In the genomic region with DNA sequence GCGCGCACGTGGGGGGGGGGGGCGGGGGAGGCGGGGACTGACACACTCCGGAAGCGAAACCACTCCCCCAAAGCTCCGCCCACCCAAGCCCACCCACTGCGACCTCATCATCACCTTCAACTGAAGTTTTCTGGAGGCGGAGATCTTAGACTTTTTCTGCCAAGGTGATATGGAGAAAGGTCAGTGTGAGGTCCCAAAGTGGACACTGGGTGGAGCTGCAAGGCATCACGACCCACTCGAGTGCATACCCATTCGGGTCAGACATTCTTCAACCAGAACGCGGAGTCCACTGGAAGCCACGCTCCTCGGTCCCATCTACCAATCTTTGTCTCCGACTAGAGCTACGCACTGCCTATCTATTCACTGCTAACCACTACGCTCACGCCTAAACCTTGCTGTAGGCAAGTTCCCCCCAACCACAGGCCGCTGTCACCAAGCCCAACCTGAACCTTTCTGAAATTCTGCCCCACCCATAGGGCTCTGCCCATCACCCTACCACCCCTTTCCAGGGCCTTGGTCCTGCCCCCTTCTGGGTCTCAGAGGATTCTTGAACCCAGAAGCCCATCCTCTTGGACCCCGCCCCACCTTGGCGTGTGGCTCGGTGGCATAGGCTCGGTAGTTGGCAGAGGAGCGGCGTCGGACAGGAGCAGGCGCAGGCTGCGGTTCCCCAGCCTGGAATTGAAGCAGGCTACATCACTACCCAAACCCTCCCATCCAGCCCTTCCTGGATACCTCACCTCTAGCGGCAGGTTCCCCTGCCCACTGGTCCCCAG, we compare ENCODE assay signal across 8 mouse cellular contexts. TPM values are rescaled to one million over a fixed set of nuclear protein-coding genes. Genes with fewer than 3 reads are reported as not detected.
DNase-seq lines count a peak whose midpoint lies in the region; ATAC-seq lines count a peak whose summit lies in the region.

No protein-coding gene starts in this region.

- no peak for DNase-seq in liver, embryonic 11.5 days (ENCODE audit: low spot score)
- DNase-seq in liver, result no peak
- DNase-seq in thymus, postnatal 0 days (ENCODE audit: low spot score), result peak; percentile 64
- no peak for DNase-seq in B cell, adult 2 months
- no peak for DNase-seq in urinary bladder, postnatal 4 days (ENCODE audit: low spot score in 2 of 2)

- no peaks in the 10 kb centered on the region for H3K36me3 ChIP-seq in liver, embryonic 11.5 days (ENCODE audit: control insufficient read depth, insufficient read depth, low read length)
- H3K36me3 ChIP-seq in heart, embryonic 11.5 days (ENCODE audit: control insufficient read depth, insufficient read depth, low read length), result no peaks in the 10 kb centered on the region
- no peaks in the 10 kb centered on the region for H3K36me3 ChIP-seq in liver, embryonic 12.5 days

- H3K9me3 ChIP-seq in liver, embryonic 11.5 days (ENCODE audit: control insufficient read depth, low read length), result no peaks in the 10 kb centered on the region
- H3K9me3 ChIP-seq in heart, embryonic 11.5 days (replicated peaks; ENCODE audit: control insufficient read depth, low read length), result no peaks in the 10 kb centered on the region
- no peaks in the 10 kb centered on the region for H3K9me3 ChIP-seq in liver, embryonic 12.5 days (replicated peaks)

- H3K9ac ChIP-seq in liver, embryonic 11.5 days (ENCODE audit: low read depth, low read length), result no peak overlapping the region
- peak overlapping the region; percentile 92 for H3K9ac ChIP-seq in heart, embryonic 11.5 days (ENCODE audit: low read depth, low read length)
- no peak overlapping the region for H3K9ac ChIP-seq in liver, embryonic 12.5 days

- peak overlapping the region; percentile 60 for H3K4me2 ChIP-seq in liver, embryonic 11.5 days
- H3K4me2 ChIP-seq in heart, embryonic 11.5 days, result peak overlapping the region; percentile 74
- peak overlapping the region; percentile 60 for H3K4me2 ChIP-seq in liver, embryonic 12.5 days

- no peak for ATAC-seq in liver, embryonic 11.5 days (replicated peaks; ENCODE audit: low FRiP score)
- peak; percentile 4; the same call in 1 of the 2 replicates for ATAC-seq in heart, embryonic 11.5 days (replicated peaks; ENCODE audit: insufficient number of reproducible peaks, low FRiP score, low TSS enrichment)
- no peak for ATAC-seq in liver, embryonic 12.5 days
- no peak for ATAC-seq in granulocyte monocyte progenitor cell, adult 5-6 weeks (replicated peaks; ENCODE audit: poor library complexity, severe bottlenecking)

- WGBS in liver, embryonic 11.5 days, result 25% methylated on average over 30 of the region's 32 CpGs
- WGBS in heart, embryonic 11.5 days (ENCODE audit: insufficient replicate concordance), result 17% methylated on average over 32 of the region's 32 CpGs
- 23% methylated on average over 32 of the region's 32 CpGs for WGBS in liver, embryonic 12.5 days (ENCODE audit: insufficient replicate concordance)

- H3K27ac ChIP-seq in liver, embryonic 11.5 days (ENCODE audit: low read depth, low read length), result no peak overlapping the region
- peak overlapping the region; percentile 96 for H3K27ac ChIP-seq in heart, embryonic 11.5 days (ENCODE audit: low read depth, low read length)
- H3K27ac ChIP-seq in liver, embryonic 12.5 days, result no peak overlapping the region

- H3K27me3 ChIP-seq in liver, embryonic 11.5 days (replicated peaks; ENCODE audit: control insufficient read depth, insufficient read depth, low read length), result peaks cover 4% of the 10 kb centered on the region; the same call in 1 of the 2 replicates
- no peaks in the 10 kb centered on the region; the same call in 1 of the 2 replicates for H3K27me3 ChIP-seq in heart, embryonic 11.5 days (ENCODE audit: control insufficient read depth, insufficient read depth, low read length)
- peaks cover 26% of the 10 kb centered on the region for H3K27me3 ChIP-seq in liver, embryonic 12.5 days (replicated peaks)

- peaks cover 10% of the 10 kb centered on the region for H3K4me1 ChIP-seq in liver, embryonic 11.5 days (replicated peaks; ENCODE audit: control insufficient read depth, insufficient read depth, low read length)
- H3K4me1 ChIP-seq in heart, embryonic 11.5 days (ENCODE audit: control insufficient read depth, insufficient read depth, low read length), result peaks cover 28% of the 10 kb centered on the region
- H3K4me1 ChIP-seq in liver, embryonic 12.5 days, result peaks cover 54% of the 10 kb centered on the region

- peak overlapping the region; percentile 11 for H3K4me3 ChIP-seq in liver, embryonic 11.5 days (ENCODE audit: low read depth, low read length)
- H3K4me3 ChIP-seq in heart, embryonic 11.5 days (ENCODE audit: low read depth, low read length), result peak overlapping the region; percentile 60
- H3K4me3 ChIP-seq in liver, embryonic 12.5 days, result peak overlapping the region; percentile 23

RNA-seq across cellular contexts. Expression of a gene that starts 2.6 kb away (rescaled TPM):
- 8.9 and 17.0 TPM in 2 replicates for polyA plus RNA-seq in liver, embryonic 11.5 days (2014; fragmentation: Nextera tagmentation; extraction: Ambion mirVana)
- polyA plus RNA-seq in heart, embryonic 11.5 days (2014; fragmentation: Nextera tagmentation; extraction: Ambion mirVana), result 1,570 and 1,662 TPM in 2 replicates
- 1.7 and 1.8 TPM in 2 replicates for polyA plus RNA-seq in liver, embryonic 12.5 days (2016; fragmentation: Nextera tagmentation; extraction: Ambion mirVana)
- 2.5 and 3.0 TPM in 2 replicates for polyA plus RNA-seq in thymus, postnatal 0 days (2015; fragmentation: Nextera tagmentation; extraction: Ambion mirVana)
- total RNA-seq in granulocyte monocyte progenitor cell, adult 5-6 weeks (2014; fragmentation: Nextera tagmentation), result 17.0 TPM in 1 of 2 replicates, not detected in the other
- 2.7 and 4.1 TPM in 2 replicates for total RNA-seq in granulocyte monocyte progenitor cell, adult 5-6 weeks (2017)

RNA-seq across cellular contexts. Expression of a gene that starts 5.2 kb away (rescaled TPM):
- 25.1 and 27.7 TPM in 2 replicates for polyA plus RNA-seq in liver, embryonic 11.5 days (2014; fragmentation: Nextera tagmentation; extraction: Ambion mirVana)
- polyA plus RNA-seq in heart, embryonic 11.5 days (2014; fragmentation: Nextera tagmentation; extraction: Ambion mirVana), result 260 and 262 TPM in 2 replicates
- polyA plus RNA-seq in liver, embryonic 12.5 days (2016; fragmentation: Nextera tagmentation; extraction: Ambion mirVana), result 13.7 and 17.9 TPM in 2 replicates
- polyA plus RNA-seq in thymus, postnatal 0 days (2015; fragmentation: Nextera tagmentation; extraction: Ambion mirVana), result 27.0 and 28.8 TPM in 2 replicates
- total RNA-seq in granulocyte monocyte progenitor cell, adult 5-6 weeks (2014; fragmentation: Nextera tagmentation), result 7.3 and 16.1 TPM in 2 replicates
- total RNA-seq in granulocyte monocyte progenitor cell, adult 5-6 weeks (2017), result 14.1 and 22.3 TPM in 2 replicates

RNA-seq across cellular contexts. Expression of a gene that starts 10.8 kb away (rescaled TPM):
- 0.22 and 0.45 TPM in 2 replicates for polyA plus RNA-seq in liver, embryonic 11.5 days (2014; fragmentation: Nextera tagmentation; extraction: Ambion mirVana)
- 0.19 and 0.44 TPM in 2 replicates for polyA plus RNA-seq in heart, embryonic 11.5 days (2014; fragmentation: Nextera tagmentation; extraction: Ambion mirVana)
- polyA plus RNA-seq in liver, embryonic 12.5 days (2016; fragmentation: Nextera tagmentation; extraction: Ambion mirVana), result 0.24 and 0.26 TPM in 2 replicates
- polyA plus RNA-seq in thymus, postnatal 0 days (2015; fragmentation: Nextera tagmentation; extraction: Ambion mirVana), result 1.6 and 1.7 TPM in 2 replicates
- 0.81 and 2.5 TPM in 2 replicates for total RNA-seq in granulocyte monocyte progenitor cell, adult 5-6 weeks (2014; fragmentation: Nextera tagmentation)
- 0.43 and 0.88 TPM in 2 replicates for total RNA-seq in granulocyte monocyte progenitor cell, adult 5-6 weeks (2017)

RNA-seq across cellular contexts. Expression of a gene that starts 19.9 kb away (rescaled TPM):
- 46.2 and 48.0 TPM in 2 replicates for polyA plus RNA-seq in liver, embryonic 11.5 days (2014; fragmentation: Nextera tagmentation; extraction: Ambion mirVana)
- 32.9 and 33.4 TPM in 2 replicates for polyA plus RNA-seq in heart, embryonic 11.5 days (2014; fragmentation: Nextera tagmentation; extraction: Ambion mirVana)
- 41.1 and 42.9 TPM in 2 replicates for polyA plus RNA-seq in liver, embryonic 12.5 days (2016; fragmentation: Nextera tagmentation; extraction: Ambion mirVana)
- 36.3 and 48.3 TPM in 2 replicates for polyA plus RNA-seq in thymus, postnatal 0 days (2015; fragmentation: Nextera tagmentation; extraction: Ambion mirVana)
- 92.2 and 131 TPM in 2 replicates for total RNA-seq in granulocyte monocyte progenitor cell, adult 5-6 weeks (2014; fragmentation: Nextera tagmentation)
- 99.6 and 109 TPM in 2 replicates for total RNA-seq in granulocyte monocyte progenitor cell, adult 5-6 weeks (2017)

RNA-seq across cellular contexts. Expression of a gene that starts 25.9 kb away (rescaled TPM):
- 0.73 and 1.2 TPM in 2 replicates for polyA plus RNA-seq in liver, embryonic 11.5 days (2014; fragmentation: Nextera tagmentation; extraction: Ambion mirVana)
- 0.77 and 1.3 TPM in 2 replicates for polyA plus RNA-seq in heart, embryonic 11.5 days (2014; fragmentation: Nextera tagmentation; extraction: Ambion mirVana)
- polyA plus RNA-seq in liver, embryonic 12.5 days (2016; fragmentation: Nextera tagmentation; extraction: Ambion mirVana), result 0.84 and 1.3 TPM in 2 replicates
- 0.22 and 0.44 TPM in 2 replicates for polyA plus RNA-seq in thymus, postnatal 0 days (2015; fragmentation: Nextera tagmentation; extraction: Ambion mirVana)
- total RNA-seq in granulocyte monocyte progenitor cell, adult 5-6 weeks (2014; fragmentation: Nextera tagmentation), result not detected in 2 replicates
- total RNA-seq in granulocyte monocyte progenitor cell, adult 5-6 weeks (2017), result not detected in 2 replicates

Comparison
In these comparisons a context has a peak if more than half of its experiments do, and no peak if none do; other contexts are left out.
1. RNA of a gene that starts 2.6 kb away (polyA plus RNA-seq): 1,570 to 1,662 TPM in heart, embryonic 11.5 days; 8.9 to 17.0 TPM in liver, embryonic 11.5 days, 2.5 to 3.0 TPM in thymus, postnatal 0 days and 1.7 to 1.8 TPM in liver, embryonic 12.5 days; every median in the first group is over 10 times any median in the second.
2. Peak in every context shown above with its lines, with median percentiles within 50 percentile points of each other: H3K4me2 ChIP-seq and H3K4me3 ChIP-seq.